Mouse (Mus musculus) CH12.LX (cell line): ENCODE measurements around the gene Itgb4. TPM values are rescaled to one million over a fixed set of nuclear protein-coding genes. Genes with fewer than 3 reads are reported as not detected.

Source experiments
- DNase-seq: peaks from one replicate; pipeline ENCODE4 v3.0.0-alpha.2; 2013; ENCODE audit errors: extremely low read depth
- H3K27ac ChIP-seq: 2 replicates; pipeline ENCODE4 v1.5.1; 2012; ENCODE audit warnings: low read depth, mild to moderate bottlenecking, control low read depth, moderate library complexity; ENCODE audit not compliant: insufficient read depth
- H3K27me3 ChIP-seq: replicated peaks from 2 replicates; pipeline ENCODE3; 2012; ENCODE audit warnings: inconsistent platforms
- H3K36me3 ChIP-seq, 2 experiments: replicated peaks in 1 of 2; 2 replicates each; pipeline versions ENCODE3 to v1.6.1; 2012; ENCODE audit warnings: inconsistent platforms in 1 of 2, low read length in 1 of 2, mild to moderate bottlenecking in 1 of 2, mixed read lengths in 1 of 2, moderate library complexity in 1 of 2; ENCODE audit not compliant: control insufficient read depth in 1 of 2, insufficient read depth in 1 of 2
- H3K4me1 ChIP-seq, 2 experiments: 2 replicates each; pipeline ENCODE4 v1.6.1; 2012; ENCODE audit warnings: inconsistent platforms in 1 of 2, moderate library complexity in 1 of 2; ENCODE audit not compliant: insufficient read depth in 2 of 2, control insufficient read depth in 1 of 2
- H3K4me2 ChIP-seq: 2 replicates; pipeline ENCODE4 v1.6.1; 2012; ENCODE audit warnings: low read depth, mild to moderate bottlenecking, control low read depth; ENCODE audit not compliant: poor library complexity, insufficient read depth, severe bottlenecking
- H3K4me3 ChIP-seq, 3 experiments: fragments of 150-350 bp in 1 of 3; sonication (generic) in 1 of 3; replicated peaks in 1 of 3; 2 replicates each; pipeline versions ENCODE3 to v1.5.1; 2011 to 2012; ENCODE audit warnings: low read depth in 2 of 3, low read length in 2 of 3, mild to moderate bottlenecking in 2 of 3, moderate library complexity in 2 of 3, control low read depth in 1 of 3, improper control_type of control experiment in 1 of 3, inconsistent platforms in 1 of 3, mixed read lengths in 1 of 3; ENCODE audit not compliant: poor library complexity in 1 of 3
- H3K79me2 ChIP-seq: replicated peaks from 2 replicates; pipeline ENCODE4 v1.6.1; 2012; ENCODE audit warnings: mild to moderate bottlenecking, moderate library complexity; ENCODE audit not compliant: control insufficient read depth, poor library complexity, insufficient read depth, severe bottlenecking; ENCODE audit errors: extremely low read depth
- H3K9ac ChIP-seq: 2 replicates; pipeline ENCODE4 v1.6.1; 2012; ENCODE audit warnings: low read depth, mild to moderate bottlenecking, control low read depth, moderate library complexity; ENCODE audit not compliant: insufficient read depth
- H3K9me3 ChIP-seq: replicated peaks from 2 replicates; pipeline ENCODE3; 2012; ENCODE audit warnings: low read length, inconsistent platforms, mixed read lengths
- BHLHE40 ChIP-seq: IDR thresholded peaks from 2 replicates; pipeline ENCODE4 v1.6.1; 2011; ENCODE audit warnings: mild to moderate bottlenecking, low read depth, low read length, improper control_type of control experiment
- CHD1 ChIP-seq: IDR thresholded peaks from 2 replicates; pipeline ENCODE4 v1.6.1; 2012; ENCODE audit warnings: low read depth, low read length, improper control_type of control experiment, inconsistent platforms
- CHD2 ChIP-seq: IDR thresholded peaks from 2 replicates; pipeline ENCODE4 v1.6.1; 2011; ENCODE audit warnings: low read length, improper control_type of control experiment
- CTCF ChIP-seq, 2 experiments: IDR thresholded peaks in 1 of 2; conservative IDR thresholded peaks in 1 of 2; 2 replicates each; pipeline ENCODE4 v1.5.1; 2011 to 2012; ENCODE audit warnings: low read depth in 2 of 2, low read length in 2 of 2, improper control_type of control experiment in 1 of 2, inconsistent platforms in 1 of 2, mild to moderate bottlenecking in 1 of 2, moderate library complexity in 1 of 2
- E2F4 ChIP-seq: IDR thresholded peaks from 2 replicates; pipeline ENCODE4 v1.6.1; 2011; ENCODE audit warnings: low read depth, low read length, improper control_type of control experiment; ENCODE audit not compliant: insufficient replicate concordance
- ELF1 ChIP-seq: IDR thresholded peaks from 2 replicates; pipeline ENCODE4 v1.6.1; 2014; ENCODE audit warnings: low read depth, mild to moderate bottlenecking, inconsistent platforms, low read length, improper control_type of control experiment
- EP300 ChIP-seq: IDR thresholded peaks from 2 replicates; pipeline ENCODE4 v1.6.1; 2011; ENCODE audit warnings: low read length, improper control_type of control experiment
- ETS1 ChIP-seq: conservative IDR thresholded peaks from 2 replicates; pipeline ENCODE4 v1.6.1; 2012; ENCODE audit warnings: low read depth, mild to moderate bottlenecking, inconsistent platforms, low read length, improper control_type of control experiment, moderate library complexity
- GABPA ChIP-seq: IDR thresholded peaks from 2 replicates; pipeline ENCODE4 v1.6.1; 2012; ENCODE audit warnings: low read depth, low read length, improper control_type of control experiment, inconsistent platforms; ENCODE audit not compliant: insufficient replicate concordance
- HCFC1 ChIP-seq: IDR thresholded peaks from 2 replicates; pipeline ENCODE4 v1.6.1; 2012; ENCODE audit warnings: low read depth, mild to moderate bottlenecking, inconsistent platforms, low read length, improper control_type of control experiment
- IRF4 ChIP-seq: IDR thresholded peaks from 2 replicates; pipeline ENCODE4 v1.6.1; 2014; ENCODE audit warnings: low read depth, mild to moderate bottlenecking, inconsistent platforms, low read length, improper control_type of control experiment
- JUN ChIP-seq: IDR thresholded peaks from 2 replicates; pipeline ENCODE4 v1.6.1; 2011; ENCODE audit warnings: low read depth, mild to moderate bottlenecking, low read length, improper control_type of control experiment, moderate library complexity; ENCODE audit not compliant: insufficient read depth
- JUND ChIP-seq: conservative IDR thresholded peaks from 2 replicates; pipeline ENCODE4 v1.6.1; 2011; ENCODE audit warnings: low read depth, low read length, improper control_type of control experiment
- KAT2A ChIP-seq: IDR thresholded peaks from 2 replicates; pipeline ENCODE4 v1.6.1; 2012; ENCODE audit warnings: low read length, improper control_type of control experiment, inconsistent platforms; ENCODE audit not compliant: insufficient replicate concordance
- MAFK ChIP-seq: IDR thresholded peaks from 2 replicates; pipeline ENCODE4 v1.6.1; 2011; ENCODE audit warnings: low read length, improper control_type of control experiment; ENCODE audit not compliant: insufficient replicate concordance
- MAX ChIP-seq: IDR thresholded peaks from 2 replicates; pipeline ENCODE4 v1.6.1; 2011; ENCODE audit warnings: low read length, improper control_type of control experiment
- MAZ ChIP-seq: IDR thresholded peaks from 2 replicates; pipeline ENCODE4 v1.6.1; 2012; ENCODE audit warnings: low read depth, mild to moderate bottlenecking, inconsistent platforms, low read length, improper control_type of control experiment, moderate library complexity
- MEF2A ChIP-seq: IDR thresholded peaks from 2 replicates; pipeline ENCODE4 v1.6.1; 2014; ENCODE audit warnings: low read depth, mild to moderate bottlenecking, inconsistent platforms, low read length, improper control_type of control experiment, borderline replicate concordance
- MXI1 ChIP-seq: IDR thresholded peaks from 2 replicates; pipeline ENCODE4 v1.6.1; 2011; ENCODE audit warnings: mild to moderate bottlenecking, low read depth, low read length, improper control_type of control experiment
- MYC ChIP-seq: IDR thresholded peaks from 2 replicates; pipeline ENCODE4 v1.6.1; 2011; ENCODE audit warnings: low read depth, mild to moderate bottlenecking, improper control_type of control experiment, low read length
- NELFE ChIP-seq: IDR thresholded peaks from 2 replicates; pipeline ENCODE4 v1.6.1; 2011; ENCODE audit warnings: low read depth, low read length, improper control_type of control experiment
- NRF1 ChIP-seq: IDR thresholded peaks from 2 replicates; pipeline ENCODE4 v1.6.1; 2014; ENCODE audit warnings: low read depth, mild to moderate bottlenecking, inconsistent platforms, low read length, improper control_type of control experiment, moderate library complexity
- PAX5 ChIP-seq: IDR thresholded peaks from 2 replicates; pipeline ENCODE4 v1.6.1; 2012; ENCODE audit warnings: low read length, inconsistent platforms, mixed read lengths
- POLR2A ChIP-seq: IDR thresholded peaks from 2 replicates; pipeline ENCODE4 v1.6.1; 2011; ENCODE audit warnings: low read depth, mild to moderate bottlenecking, improper control_type of control experiment, low read length
- POLR2AphosphoS2 ChIP-seq: IDR thresholded peaks from 2 replicates; pipeline ENCODE4 v1.6.1; 2011; ENCODE audit warnings: low read depth, low read length, improper control_type of control experiment
- RAD21 ChIP-seq: IDR thresholded peaks from 2 replicates; pipeline ENCODE4 v1.6.1; 2011; ENCODE audit warnings: low read depth, mild to moderate bottlenecking, low read length, improper control_type of control experiment, moderate library complexity
- RCOR1 ChIP-seq: conservative IDR thresholded peaks from 2 replicates; pipeline ENCODE4 v1.6.1; 2012; ENCODE audit warnings: low read depth, mild to moderate bottlenecking, inconsistent platforms, low read length, improper control_type of control experiment
- SIN3A ChIP-seq: IDR thresholded peaks from 2 replicates; pipeline ENCODE4 v1.6.1; 2012; ENCODE audit warnings: low read length, improper control_type of control experiment, inconsistent platforms
- SMC3 ChIP-seq: IDR thresholded peaks from 2 replicates; pipeline ENCODE4 v1.6.1; 2011; ENCODE audit warnings: low read depth, low read length, improper control_type of control experiment
- TBP ChIP-seq: conservative IDR thresholded peaks from 2 replicates; pipeline ENCODE4 v1.6.1; 2011; ENCODE audit warnings: low read depth, low read length, improper control_type of control experiment
- TCF12 ChIP-seq: IDR thresholded peaks from 2 replicates; pipeline ENCODE4 v1.6.1; 2014; ENCODE audit warnings: low read depth, mild to moderate bottlenecking, inconsistent platforms, low read length, improper control_type of control experiment
- UBTF ChIP-seq: IDR thresholded peaks from 2 replicates; pipeline ENCODE4 v1.6.1; 2012; ENCODE audit warnings: low read depth, mild to moderate bottlenecking, inconsistent platforms, low read length, improper control_type of control experiment, moderate library complexity
- USF1 ChIP-seq: IDR thresholded peaks from 2 replicates; pipeline ENCODE4 v1.6.1; 2014; ENCODE audit warnings: low read depth, mild to moderate bottlenecking, inconsistent platforms, low read length, improper control_type of control experiment
- USF2 ChIP-seq: conservative IDR thresholded peaks from 2 replicates; pipeline ENCODE4 v1.6.1; 2011; ENCODE audit warnings: low read depth, low read length, improper control_type of control experiment
- ZC3H11A ChIP-seq: IDR thresholded peaks from 2 replicates; pipeline ENCODE4 v1.6.1; 2012; ENCODE audit warnings: low read depth, mild to moderate bottlenecking, inconsistent platforms, low read length, improper control_type of control experiment
- ZKSCAN1 ChIP-seq: IDR thresholded peaks from 2 replicates; pipeline ENCODE4 v1.6.1; 2012; ENCODE audit warnings: low read depth, inconsistent platforms, low read length, improper control_type of control experiment, borderline replicate concordance
- ZMIZ1 ChIP-seq: IDR thresholded peaks from 2 replicates; pipeline ENCODE4 v1.6.1; 2012; ENCODE audit warnings: low read depth, mild to moderate bottlenecking, inconsistent platforms, low read length, improper control_type of control experiment
- ZNF384 ChIP-seq: IDR thresholded peaks from 2 replicates; pipeline ENCODE4 v1.6.1; 2012; ENCODE audit warnings: low read depth, low read length, improper control_type of control experiment, inconsistent platforms
- dilution Hi-C: fragments of 300-500 bp; cut with MboI; formaldehyde crosslinking; loops from 2 replicates; pipeline ENCODE4 v1.14.3; 2020; ENCODE audit warnings: low sequenced_read_pairs; ENCODE audit not compliant: extremely low pct_unique_long_range_greater_than_20kb, extremely low pct_ligation_motif_present
- in situ Hi-C: fragments of 300-500 bp; cut with MboI; formaldehyde crosslinking; loops from 3 replicates; pipeline ENCODE4 v1.14.3; 2019; ENCODE audit warnings: low sequenced_read_pairs, low pct_ligation_motif_present, low pct_unique_long_range_greater_than_20kb, mixed read lengths
- polyA plus RNA-seq: library from polyadenylated mRNA; unstranded; fragments of >175 nt; gene quantifications from 2 replicates; pipeline ENCODE4 v1.2.1, GENCODE M21; 2012; ENCODE audit warnings: low read depth; ENCODE audit not compliant: insufficient read length
- total RNA-seq, 2 experiments: library from RNA; depleted of rRNA; stranded (reverse); fragments of 300-350 nt in 1 of 2; fragments of >200 nt in 1 of 2; gene quantifications; 2 replicates each; pipeline ENCODE4 v1.2.3; 2012 to 2014

Itgb4 gene
- total and polyA plus RNA-seq, 3 experiments, result 0.42 to 6.3 (median 0.59) TPM

- dilution Hi-C loops, result no loop called here
- peak overlapping the region; percentile 92 for H3K4me2 ChIP-seq
- H3K9ac ChIP-seq, result no peak overlapping the region; the same call in 1 of the 2 replicates
- peaks cover 25 to 35% of the 10 kb centered on the region in 2 experiments for H3K36me3 ChIP-seq
- H3K4me1 ChIP-seq, result peaks cover 30 to 74% of the 10 kb centered on the region in 2 experiments
- no peaks in the 10 kb centered on the region for H3K9me3 ChIP-seq
- TF ChIP-seq JUND (peak; percentile 99), EP300 (peak; percentile 100), HCFC1 (peak; percentile 75), MAFK (peak; percentile 86), ZKSCAN1 (no peak; the same call in 1 of the 2 replicates), GABPA (no peak), BHLHE40 (peak; percentile 99), E2F4 (no peak), ELF1 (peak; percentile 68; the same call in 1 of the 2 replicates), POLR2A (peak; percentile 39; the same call in 1 of the 2 replicates), RCOR1 (peak; percentile 100), MEF2A (peak; percentile 98), USF1 (no peak), NRF1 (no peak), NELFE (peak; percentile 50; the same call in 1 of the 2 replicates), ZNF384 (peak; percentile 65), MAZ (peak; percentile 100), MAX (peak; percentile 91), IRF4 (peak; percentile 100), KAT2A (0 out of 2 replicates have a peak, but pooled peaks have one; percentile 55), SIN3A (peak; percentile 99), PAX5 (no peak), MXI1 (peak; percentile 96), POLR2AphosphoS2 (peak; percentile 75; the same call in 1 of the 2 replicates), TBP (peak; percentile 83), CTCF (conservative IDR thresholded peaks at IDR 0.05 in 1 of 2, IDR thresholded peaks at IDR 0.05 in 1 of 2; ENCODE audit: low read depth in 2 of 2, low read length in 2 of 2) (no peak), CHD1 (peak; percentile 74; the same call in 1 of the 2 replicates), RAD21 (no peak), CHD2 (peak; percentile 93), JUN (peak; percentile 85), TCF12 (peak; percentile 97), ZMIZ1 (no peak; the same call in 1 of the 2 replicates), USF2 (no peak), SMC3 (no peak; the same call in 1 of the 2 replicates), ZC3H11A (no peak), ETS1 (peak; percentile 98), UBTF (no peak), MYC (peak; percentile 98)
- DNase-seq, result peak; percentile 90
- peaks cover 25% of the 10 kb centered on the region for H3K79me2 ChIP-seq
- H3K27ac ChIP-seq, result peak overlapping the region; percentile 84
- H3K4me3 ChIP-seq, result no peak overlapping the region
- in situ Hi-C loops, result loop anchor here (5.0 kb wide), 1 partner anchor 77 kb away; no protein-coding TSS in a partner anchor
- H3K27me3 ChIP-seq, result no peaks in the 10 kb centered on the region
These were observed 44.7 kb upstream of the Itgb4 start for GRCm38 (mm10) chr11:115929818-115930217.
